Mouse (Mus musculus): ENCODE data around the gene Lsr. TPM values are rescaled to one million over a fixed set of nuclear protein-coding genes. Genes with fewer than 3 reads are reported as not detected.
A peak's percentile ranks its signal among the peaks of the same experiment; 100 is the strongest.

The Lsr gene
- total RNA-seq, 1 experiment, result 54.6 TPM

GRCm38 (mm10) chr7:30981703-30982102, 8.4 kb upstream of the Lsr start:
- Histone ChIP-seq H3K4me3 (ENCODE audit: insufficient read depth in 1 of 2, low read depth in 1 of 2, low read length in 2 of 2, poor library complexity in 1 of 2, severe bottlenecking in 1 of 2) (no peak overlapping the region), H3K9me3 (ENCODE audit: control insufficient read depth, insufficient read depth, low read depth, low read length) (no peaks in the 10 kb centered on the region), H3K4me1 (ENCODE audit: control insufficient read depth in 2 of 2, insufficient read depth in 2 of 2, low read length in 2 of 2, poor library complexity in 1 of 2) (no peaks in the 10 kb centered on the region), H3K9ac (ENCODE audit: insufficient read depth, low read depth, low read length, poor library complexity, severe bottlenecking) (no peak overlapping the region), H3K36me3 (ENCODE audit: control insufficient read depth, insufficient read depth, low read length, poor library complexity, severe bottlenecking) (no peaks in the 10 kb centered on the region), H3K27ac (ENCODE audit: insufficient read depth, low read depth, low read length, poor library complexity, severe bottlenecking) (no peak overlapping the region)
- in situ Hi-C loops (cut with MboI; ENCODE audit: low sequenced_read_pairs in 2 of 2, unreplicated experiment in 2 of 2), result no loop called here
- TF ChIP-seq ZNF384 (IDR thresholded peaks at IDR 0.05; ENCODE audit: low read depth, low read length), result no peak
- TF ChIP-seq CHD2 (IDR thresholded peaks at IDR 0.05; ENCODE audit: low read depth, low read length), result no peak
- TF ChIP-seq ZC3H11A (IDR thresholded peaks at IDR 0.05; ENCODE audit: borderline replicate concordance, low read depth, low read length), result no peak
- no peak for TF ChIP-seq MAFK (IDR thresholded peaks at IDR 0.05; ENCODE audit: insufficient read depth, low read depth, low read length)
- no peak for TF ChIP-seq HCFC1 (IDR thresholded peaks at IDR 0.05; ENCODE audit: borderline replicate concordance, insufficient read depth, low read length)
- no peak for DNase-seq (ENCODE audit: low read depth, low spot score)

DNA sequence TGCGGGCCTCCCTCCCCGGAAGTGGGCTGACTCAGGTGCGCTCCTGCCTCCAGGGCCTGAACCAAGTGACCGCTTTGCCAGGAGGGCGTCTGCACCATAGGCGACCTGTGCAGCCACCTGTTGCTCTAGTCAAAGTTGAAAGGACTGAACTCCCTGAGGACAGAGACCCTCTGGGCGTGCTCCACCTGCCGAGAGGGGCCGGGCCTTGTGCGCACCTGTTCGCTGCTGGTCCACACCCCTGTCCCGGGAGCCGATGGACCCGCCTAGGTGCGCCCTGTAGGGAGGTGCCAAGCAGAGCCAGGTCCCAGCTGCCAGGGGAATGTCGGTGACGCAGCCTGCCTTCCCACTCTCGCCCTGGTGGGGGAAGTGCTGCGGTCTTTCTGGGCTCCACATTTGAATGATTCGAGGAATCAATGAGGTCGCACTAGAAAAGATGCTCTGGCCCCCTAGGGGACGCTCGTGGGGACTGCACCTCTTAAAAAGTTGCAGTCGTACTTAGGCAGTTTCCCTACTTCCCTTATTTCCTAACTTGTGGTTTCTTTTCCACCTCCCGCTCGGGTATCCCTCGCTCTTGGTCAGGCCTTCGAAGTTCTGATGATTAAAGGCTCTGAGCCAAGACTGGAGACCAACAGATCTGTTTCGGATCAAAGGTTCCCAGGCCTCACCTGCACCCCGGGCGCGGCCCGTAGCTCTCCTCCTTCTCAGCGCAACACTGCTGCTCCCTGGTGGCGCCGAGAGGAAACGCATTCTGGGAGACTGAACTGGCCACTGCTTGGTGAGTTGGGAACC, 431 bp upstream of the Lsr start, which contains the start of gene Fam187b:
Gene Fam187b, plus strand, starts transcription at position 290 of the 789 bp plus-strand sequence.
- H3K36me3 ChIP-seq (ENCODE audit: control insufficient read depth, insufficient read depth, low read length, poor library complexity, severe bottlenecking), result peaks cover 13% of the 10 kb centered on the region; the same call in 1 of the 2 replicates
- no peaks in the 10 kb centered on the region for H3K9me3 ChIP-seq (ENCODE audit: control insufficient read depth, insufficient read depth, low read depth, low read length)
- peaks cover 0 to 5% of the 10 kb centered on the region in 2 experiments; a peak in 1 of 4 replicates for H3K4me1 ChIP-seq (ENCODE audit: control insufficient read depth in 2 of 2, insufficient read depth in 2 of 2, low read length in 2 of 2, poor library complexity in 1 of 2)
- in situ Hi-C loops (cut with MboI; ENCODE audit: low sequenced_read_pairs in 2 of 2, unreplicated experiment in 2 of 2), result loop anchor here in 1 of 2 experiments (10.0 kb wide), 1 partner anchor 159 kb away; no protein-coding TSS in a partner anchor
- DNase-seq (ENCODE audit: low read depth, low spot score), result peak; percentile 91
- peak within 1 kb of the TSS; percentile 81 for H3K27ac ChIP-seq (ENCODE audit: insufficient read depth, low read depth, low read length, poor library complexity, severe bottlenecking)
- peak within 1 kb of the TSS; percentile 75 to 79 for H3K4me3 ChIP-seq (ENCODE audit: insufficient read depth in 1 of 2, low read depth in 1 of 2, low read length in 2 of 2, poor library complexity in 1 of 2, severe bottlenecking in 1 of 2)
- no peak for TF ChIP-seq MAFK (IDR thresholded peaks at IDR 0.05; ENCODE audit: insufficient read depth, low read depth, low read length)
- peak; percentile 54; the same call in 1 of the 2 replicates for TF ChIP-seq HCFC1 (IDR thresholded peaks at IDR 0.05; ENCODE audit: borderline replicate concordance, insufficient read depth, low read length)
- TF ChIP-seq CHD2 (IDR thresholded peaks at IDR 0.05; ENCODE audit: low read depth, low read length), result no peak
- no peak for TF ChIP-seq ZNF384 (IDR thresholded peaks at IDR 0.05; ENCODE audit: low read depth, low read length)
- peak; percentile 28; the same call in 1 of the 2 replicates for TF ChIP-seq ZC3H11A (IDR thresholded peaks at IDR 0.05; ENCODE audit: borderline replicate concordance, low read depth, low read length)
- peak within 1 kb of the TSS; percentile 84 for H3K9ac ChIP-seq (ENCODE audit: insufficient read depth, low read depth, low read length, poor library complexity, severe bottlenecking)

GRCm38 (mm10) chr7:30972426-30973250, 626 bp downstream of the Lsr start:
- TF ChIP-seq MAFK (IDR thresholded peaks at IDR 0.05; ENCODE audit: insufficient read depth, low read depth, low read length) (no peak), ZC3H11A (IDR thresholded peaks at IDR 0.05; ENCODE audit: borderline replicate concordance, low read depth, low read length) (no peak), CHD2 (IDR thresholded peaks at IDR 0.05; ENCODE audit: low read depth, low read length) (no peak), ZNF384 (IDR thresholded peaks at IDR 0.05; ENCODE audit: low read depth, low read length) (no peak), HCFC1 (IDR thresholded peaks at IDR 0.05; ENCODE audit: borderline replicate concordance, insufficient read depth, low read length) (no peak)
- DNase-seq (ENCODE audit: low read depth, low spot score), result no peak
- Histone ChIP-seq H3K9me3 (ENCODE audit: control insufficient read depth, insufficient read depth, low read depth, low read length) (no peaks in the 10 kb centered on the region), H3K36me3 (ENCODE audit: control insufficient read depth, insufficient read depth, low read length, poor library complexity, severe bottlenecking) (peaks cover 18% of the 10 kb centered on the region; the same call in 1 of the 2 replicates), H3K27ac (ENCODE audit: insufficient read depth, low read depth, low read length, poor library complexity, severe bottlenecking) (peak overlapping the region; percentile 17; the same call in 1 of the 2 replicates), H3K4me1 (ENCODE audit: control insufficient read depth in 2 of 2, insufficient read depth in 2 of 2, low read length in 2 of 2, poor library complexity in 1 of 2) (peaks cover 0 to 5% of the 10 kb centered on the region in 2 experiments; a peak in 1 of 4 replicates), H3K9ac (ENCODE audit: insufficient read depth, low read depth, low read length, poor library complexity, severe bottlenecking) (peak overlapping the region; percentile 84), H3K4me3 (ENCODE audit: insufficient read depth in 1 of 2, low read depth in 1 of 2, low read length in 2 of 2, poor library complexity in 1 of 2, severe bottlenecking in 1 of 2) (peak overlapping the region; percentile 75 to 79)
- in situ Hi-C loops (cut with MboI; ENCODE audit: low sequenced_read_pairs in 2 of 2, unreplicated experiment in 2 of 2), result loop anchor here in 1 of 2 experiments (10.0 kb wide), 1 partner anchor 158 kb away; no protein-coding TSS in a partner anchor

DNA sequence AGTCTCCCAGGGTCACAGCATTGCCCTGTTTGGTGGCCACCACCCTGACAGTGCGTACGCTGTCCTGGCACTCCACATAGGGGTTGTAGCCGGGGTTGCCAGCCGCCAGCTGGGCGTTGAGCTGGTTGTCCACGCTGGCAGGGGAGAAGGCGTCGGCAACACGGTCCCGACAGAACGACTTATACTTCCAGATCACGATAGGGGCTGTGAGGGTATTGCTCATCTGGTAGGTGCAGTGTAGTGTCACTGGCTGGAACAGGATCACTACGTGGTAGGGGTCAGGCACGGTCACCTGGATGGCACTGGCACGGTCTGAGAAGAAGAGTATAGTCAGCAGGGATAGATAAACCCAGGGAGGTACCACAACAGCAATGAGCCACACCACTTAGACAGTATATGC, 1.4 kb downstream of the Lsr start:
- Histone ChIP-seq H3K36me3 (ENCODE audit: control insufficient read depth, insufficient read depth, low read length, poor library complexity, severe bottlenecking) (peaks cover 21% of the 10 kb centered on the region; the same call in 1 of the 2 replicates), H3K4me1 (ENCODE audit: control insufficient read depth in 2 of 2, insufficient read depth in 2 of 2, low read length in 2 of 2, poor library complexity in 1 of 2) (peaks cover 0 to 5% of the 10 kb centered on the region in 2 experiments; a peak in 1 of 4 replicates), H3K9ac (ENCODE audit: insufficient read depth, low read depth, low read length, poor library complexity, severe bottlenecking) (no peak overlapping the region; the same call in 1 of the 2 replicates), H3K4me3 (ENCODE audit: insufficient read depth in 1 of 2, low read depth in 1 of 2, low read length in 2 of 2, poor library complexity in 1 of 2, severe bottlenecking in 1 of 2) (peak overlapping the region; percentile 75 to 79; a peak in 3 of 4 replicates), H3K9me3 (ENCODE audit: control insufficient read depth, insufficient read depth, low read depth, low read length) (no peaks in the 10 kb centered on the region), H3K27ac (ENCODE audit: insufficient read depth, low read depth, low read length, poor library complexity, severe bottlenecking) (no peak overlapping the region)
- no peak for DNase-seq (ENCODE audit: low read depth, low spot score)
- in situ Hi-C loops (cut with MboI; ENCODE audit: low sequenced_read_pairs in 2 of 2, unreplicated experiment in 2 of 2), result loop anchor here in 1 of 2 experiments (10.0 kb wide), 1 partner anchor 157 kb away; no protein-coding TSS in a partner anchor
- TF ChIP-seq HCFC1 (IDR thresholded peaks at IDR 0.05; ENCODE audit: borderline replicate concordance, insufficient read depth, low read length) (no peak), MAFK (IDR thresholded peaks at IDR 0.05; ENCODE audit: insufficient read depth, low read depth, low read length) (no peak), CHD2 (IDR thresholded peaks at IDR 0.05; ENCODE audit: low read depth, low read length) (no peak), ZC3H11A (IDR thresholded peaks at IDR 0.05; ENCODE audit: borderline replicate concordance, low read depth, low read length) (no peak)

Data from ES-E14 (cell line).